Mouse (Mus musculus): ENCODE results near the gene Olfr95. TPM values are rescaled to one million over a fixed set of nuclear protein-coding genes. Genes with fewer than 3 reads are reported as not detected.
"Not testable (repeated sequence)": the region's sequence is repeated elsewhere in the genome, so short reads cannot be mapped to it uniquely, and the experiment has no call there.

The Olfr95 gene
- not detected for polyA plus RNA-seq (2012; fragmentation: generic; extraction: Trizol)
- long read RNA-seq, experiment 1 = 0 reads
- long read RNA-seq, experiment 2 = 0 reads

DNA sequence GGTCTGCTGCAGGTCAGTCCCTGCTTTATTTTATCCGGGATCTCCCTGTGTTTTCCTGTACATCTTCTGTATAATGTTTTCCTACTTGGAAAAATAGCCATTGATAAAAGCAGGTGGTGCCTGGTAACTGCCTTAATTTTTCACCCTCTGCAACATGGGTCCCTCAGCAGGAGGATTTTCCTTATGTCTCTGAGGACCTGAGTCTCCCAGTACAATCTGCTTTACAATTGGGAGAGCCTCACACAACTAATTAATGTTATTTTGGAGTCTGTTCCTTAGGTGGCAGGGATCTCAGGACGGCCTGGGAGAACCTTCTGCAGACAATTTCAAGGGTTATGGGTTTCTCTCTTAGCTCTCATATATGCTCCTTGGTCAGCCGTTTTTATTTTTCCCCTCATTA, at the start of gene Olfr95:
Gene Olfr95 (minus strand): TSS at position 101 of the 400 bp plus-strand sequence.
- Histone ChIP-seq H3K4me3 (ENCODE audit: insufficient read depth, poor library complexity, severe bottlenecking) (no peak within 1 kb of the TSS), H3K79me2 (ENCODE audit: control insufficient read depth, insufficient read depth) (no peaks in the 10 kb centered on the region), H3K79me3 (ENCODE audit: low read depth) (no peaks in the 10 kb centered on the region), H3K36me3 (ENCODE audit: control insufficient read depth, insufficient read depth) (no peaks in the 10 kb centered on the region), H3K27me3 (ENCODE audit: control insufficient read depth, insufficient read depth, insufficient read length) (peaks cover 6% of the 10 kb centered on the region), H3ac (ENCODE audit: control insufficient read depth, insufficient read length, low read depth) (no peak within 1 kb of the TSS)
- no peak for TF ChIP-seq FOSL1 (IDR thresholded peaks at IDR 0.05; ENCODE audit: insufficient read depth, low read length, poor library complexity, severe bottlenecking)
- no peak for TF ChIP-seq CEBPB (IDR thresholded peaks at IDR 0.05; ENCODE audit: low read depth)
- no peak for TF ChIP-seq MYOD1 (IDR thresholded peaks at IDR 0.05; ENCODE audit: control insufficient read depth, insufficient read length, low read depth)
- no peak for TF ChIP-seq USF1 (IDR thresholded peaks at IDR 0.05; ENCODE audit: low read depth)
- no peak for TF ChIP-seq MAX (IDR thresholded peaks at IDR 0.05)
- no peak for TF ChIP-seq MYOG (IDR thresholded peaks at IDR 0.05; ENCODE audit: control insufficient read depth, extremely low read depth, insufficient read length)
- no peak for TF ChIP-seq CTCF (IDR thresholded peaks at IDR 0.05; ENCODE audit: control insufficient read depth, insufficient read depth, insufficient read length)

DNA sequence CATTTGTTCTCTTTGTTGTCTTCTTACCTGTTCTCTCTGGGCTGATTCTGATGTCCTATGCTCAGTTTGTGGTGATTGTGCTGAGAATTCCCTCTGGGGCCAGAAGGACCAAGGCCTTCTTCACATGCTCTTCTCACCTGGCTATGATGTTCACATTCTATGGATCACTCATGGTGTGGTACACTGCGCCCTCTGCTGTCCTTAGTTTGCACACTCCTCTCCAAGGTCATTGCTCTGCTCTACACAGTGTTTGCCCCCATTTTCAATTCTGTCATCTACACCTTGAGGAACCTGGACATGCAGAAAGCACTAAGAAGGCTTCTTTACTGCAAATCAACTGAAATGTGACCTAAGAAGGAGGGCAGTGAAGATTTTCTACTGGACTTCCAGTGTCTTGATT, 37.6 kb upstream of the Olfr95 start:
- Histone ChIP-seq H3K4me3 (ENCODE audit: insufficient read depth, poor library complexity, severe bottlenecking) (no peak overlapping the region), H3K27me3 (ENCODE audit: control insufficient read depth, insufficient read depth, insufficient read length) (no peaks in the 10 kb centered on the region), H3K79me3 (ENCODE audit: low read depth) (no peaks in the 10 kb centered on the region), H3K36me3 (ENCODE audit: control insufficient read depth, insufficient read depth) (no peaks in the 10 kb centered on the region), H3K79me2 (ENCODE audit: control insufficient read depth, insufficient read depth) (no peaks in the 10 kb centered on the region), H3ac (ENCODE audit: control insufficient read depth, insufficient read length, low read depth) (no peak overlapping the region)
- no peak for TF ChIP-seq MAX (IDR thresholded peaks at IDR 0.05)

DNA sequence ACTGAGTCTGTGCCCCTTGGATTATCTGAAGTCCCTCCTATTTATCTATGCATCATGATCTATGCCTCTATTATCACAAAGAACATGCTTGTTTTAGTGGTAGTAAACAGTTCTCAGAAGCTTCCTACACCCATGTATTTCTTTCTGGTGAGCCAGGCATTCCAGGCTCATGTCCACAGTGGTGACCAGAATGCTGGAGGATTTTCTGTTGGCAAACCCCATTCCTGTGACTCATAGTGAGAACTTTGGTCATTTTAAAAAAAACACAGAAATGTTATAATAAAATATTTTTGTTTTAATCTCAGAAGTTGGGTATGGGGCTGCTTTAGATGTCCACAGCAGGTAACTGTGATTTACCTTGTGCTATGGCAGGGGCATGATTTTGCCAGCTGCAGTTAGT, 36.5 kb upstream of the Olfr95 start:
- no peak for TF ChIP-seq MYOG (IDR thresholded peaks at IDR 0.05; ENCODE audit: control insufficient read depth, extremely low read depth, insufficient read length)
- no peak for TF ChIP-seq MAX (IDR thresholded peaks at IDR 0.05)
- no peak for TF ChIP-seq FOSL1 (IDR thresholded peaks at IDR 0.05; ENCODE audit: insufficient read depth, low read length, poor library complexity, severe bottlenecking)
- no peak for TF ChIP-seq MYOD1 (IDR thresholded peaks at IDR 0.05; ENCODE audit: control insufficient read depth, insufficient read length, low read depth)
- Histone ChIP-seq H3K36me3 (ENCODE audit: control insufficient read depth, insufficient read depth) (no peaks in the 10 kb centered on the region), H3K79me2 (ENCODE audit: control insufficient read depth, insufficient read depth) (no peaks in the 10 kb centered on the region), H3K4me3 (ENCODE audit: insufficient read depth, poor library complexity, severe bottlenecking) (no peak overlapping the region), H3K27me3 (ENCODE audit: control insufficient read depth, insufficient read depth, insufficient read length) (no peaks in the 10 kb centered on the region), H3K79me3 (ENCODE audit: low read depth) (no peaks in the 10 kb centered on the region), H3ac (ENCODE audit: control insufficient read depth, insufficient read length, low read depth) (no peak overlapping the region)

DNA sequence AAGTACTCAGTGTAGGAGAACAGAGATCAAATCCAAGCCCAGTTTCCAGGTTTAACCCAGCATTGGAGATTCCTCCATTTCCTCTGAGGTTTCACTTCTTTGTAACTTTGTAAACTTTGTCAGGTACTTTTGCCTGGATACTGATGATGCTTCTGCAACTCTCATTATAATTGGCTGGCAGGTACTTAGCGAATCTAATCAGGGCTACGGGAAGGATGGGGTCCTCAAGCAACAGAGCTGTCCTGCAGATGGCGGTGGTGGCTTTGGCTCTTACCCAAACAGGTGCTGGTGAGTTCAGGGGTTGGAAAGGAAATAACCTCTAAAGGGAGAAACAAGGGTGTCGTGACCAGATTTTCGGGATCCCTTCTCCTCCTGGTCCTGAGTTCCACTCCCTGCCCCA, 33.8 kb upstream of the Olfr95 start:
- TF ChIP-seq MYOD1 (IDR thresholded peaks at IDR 0.05; ENCODE audit: control insufficient read depth, insufficient read length, low read depth) = no peak
- no peak for TF ChIP-seq MAX (IDR thresholded peaks at IDR 0.05)
- TF ChIP-seq USF1 (IDR thresholded peaks at IDR 0.05; ENCODE audit: low read depth) = no peak
- TF ChIP-seq MYOG (IDR thresholded peaks at IDR 0.05; ENCODE audit: control insufficient read depth, extremely low read depth, insufficient read length) = no peak
- TF ChIP-seq CEBPB (IDR thresholded peaks at IDR 0.05; ENCODE audit: low read depth) = no peak
- no peak for TF ChIP-seq CTCF (IDR thresholded peaks at IDR 0.05; ENCODE audit: control insufficient read depth, insufficient read depth, insufficient read length)
- TF ChIP-seq FOSL1 (IDR thresholded peaks at IDR 0.05; ENCODE audit: insufficient read depth, low read length, poor library complexity, severe bottlenecking) = no peak
- no peak overlapping the region for H3K4me3 ChIP-seq (ENCODE audit: insufficient read depth, poor library complexity, severe bottlenecking)
- H3K27me3 ChIP-seq (ENCODE audit: control insufficient read depth, insufficient read depth, insufficient read length) = no peaks in the 10 kb centered on the region
- H3K36me3 ChIP-seq (ENCODE audit: control insufficient read depth, insufficient read depth) = no peaks in the 10 kb centered on the region
- no peaks in the 10 kb centered on the region for H3K79me3 ChIP-seq (ENCODE audit: low read depth)
- H3K79me2 ChIP-seq (ENCODE audit: control insufficient read depth, insufficient read depth) = no peaks in the 10 kb centered on the region
- H3ac ChIP-seq (ENCODE audit: control insufficient read depth, insufficient read length, low read depth) = no peak overlapping the region

- Histone ChIP-seq H3K79me3 (ENCODE audit: low read depth) (no peaks in the 10 kb centered on the region), H3K4me3 (ENCODE audit: insufficient read depth, poor library complexity, severe bottlenecking) (no peak overlapping the region), H3K79me2 (ENCODE audit: control insufficient read depth, insufficient read depth) (no peaks in the 10 kb centered on the region), H3ac (ENCODE audit: control insufficient read depth, insufficient read length, low read depth) (no peak overlapping the region), H3K36me3 (ENCODE audit: control insufficient read depth, insufficient read depth) (no peaks in the 10 kb centered on the region), H3K27me3 (ENCODE audit: control insufficient read depth, insufficient read depth, insufficient read length) (no peaks in the 10 kb centered on the region)
- TF ChIP-seq CTCF (IDR thresholded peaks at IDR 0.05; ENCODE audit: control insufficient read depth, insufficient read depth, insufficient read length) (no peak), MAX (IDR thresholded peaks at IDR 0.05) (no peak), USF1 (IDR thresholded peaks at IDR 0.05; ENCODE audit: low read depth) (no peak), CEBPB (IDR thresholded peaks at IDR 0.05; ENCODE audit: low read depth) (no peak), FOSL1 (IDR thresholded peaks at IDR 0.05; ENCODE audit: insufficient read depth, low read length, poor library complexity, severe bottlenecking) (no peak), MYOG (IDR thresholded peaks at IDR 0.05; ENCODE audit: control insufficient read depth, extremely low read depth, insufficient read length) (no peak)
Measured at GRCm38 (mm10) chr17:37242198-37242597, 29.3 kb upstream of the Olfr95 start.

- not testable (repeated sequence) for H3K27me3 ChIP-seq (ENCODE audit: control insufficient read depth, insufficient read depth, insufficient read length); H3K4me3 ChIP-seq (ENCODE audit: insufficient read depth, poor library complexity, severe bottlenecking); H3ac ChIP-seq (ENCODE audit: control insufficient read depth, insufficient read length, low read depth); H3K36me3 ChIP-seq (ENCODE audit: control insufficient read depth, insufficient read depth); H3K79me3 ChIP-seq (ENCODE audit: low read depth); H3K79me2 ChIP-seq (ENCODE audit: control insufficient read depth, insufficient read depth)
Measured at GRCm38 (mm10) chr17:37237230-37237629, 24.3 kb upstream of the Olfr95 start, which contains the start of gene Olfr97. TSS of gene Olfr97 (minus strand) at chr17:37237330.
